Mouse (Mus musculus): ENCODE data around the gene Smg6.

DNA sequence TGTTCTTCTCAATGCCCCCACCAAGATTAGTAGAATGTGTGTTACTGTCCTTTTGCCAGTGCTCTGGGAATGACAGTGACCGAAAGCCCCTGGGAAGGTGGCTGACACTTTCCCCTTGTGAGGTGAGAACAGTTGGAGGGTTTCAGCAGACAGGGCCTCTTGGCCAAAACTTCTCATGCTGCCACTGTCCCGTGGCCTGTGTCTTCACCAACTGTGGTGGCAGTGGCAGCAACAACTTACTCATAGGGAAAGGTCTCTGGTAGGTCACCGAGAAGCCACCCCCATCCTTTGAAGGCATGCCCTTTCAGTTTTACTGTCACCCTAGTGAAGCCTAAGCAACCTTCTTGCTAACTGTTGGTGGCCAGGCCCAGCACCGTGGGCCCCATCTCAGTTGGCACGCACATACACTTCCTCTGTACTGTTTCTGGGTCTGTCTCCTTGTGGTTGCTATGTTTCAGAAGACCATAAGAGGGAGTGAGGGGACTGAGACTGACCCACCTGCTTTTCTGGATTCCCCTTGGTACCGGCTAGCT lies 228.5 kb downstream of the Smg6 start:
- TF ChIP-seq CTCF (IDR thresholded peaks at IDR 0.05; ENCODE audit: extremely low read depth, insufficient read length, insufficient replicate concordance, low read depth, low read length) (no peak), POLR2A (IDR thresholded peaks at IDR 0.05; ENCODE audit: low read depth, low read length) (no peak)
